Mouse (Mus musculus) adrenal gland, adult 18-20 months (tissue): Measurements from ENCODE around the gene Gramd1b. TPM values are rescaled to one million over a fixed set of nuclear protein-coding genes. Genes with fewer than 3 reads are reported as not detected.

ENCODE experiments used
- DNase-seq, 2 experiments: peaks; one replicate each; pipeline ENCODE4 v3.0.0; 2021 to 2022; ENCODE audit warnings: low spot score in 2 of 2
- long read RNA-seq, 2 experiments: library from polyadenylated mRNA; stranded (forward); transcript quantifications; one replicate each; pipeline ENCODE4 v2.0.0; 2021
- total RNA-seq, 2 experiments: library from RNA; stranded (reverse); gene quantifications; 1 replicate in 1 of 2; 2 replicates in 1 of 2; pipeline ENCODE4 v1.2.3; 2021

Gene Gramd1b
- total RNA-seq, result 1,000 to 10,000 TPM in 1 of 2 experiments, 100 to 1,000 TPM in 1; 440 to 1,090 TPM
- long read RNA-seq, experiment 1, full-length matches to known transcripts, result 100 of 179 reads
- long read RNA-seq, experiment 1, partial matches to known transcripts, result 11 of 179 reads
- long read RNA-seq, experiment 1, other reads (novel, unspliced or antisense), result 68 of 179 reads
- long read RNA-seq, experiment 2, full-length matches to known transcripts, result 95 of 211 reads
- long read RNA-seq, experiment 2, partial matches to known transcripts, result 60 of 211 reads
- long read RNA-seq, experiment 2, other reads (novel, unspliced or antisense), result 56 of 211 reads

GRCm38 (mm10) chr9:40531027-40531621 is at the start of gene Gramd1b:
TSS of gene Gramd1b (minus strand) at chr9:40531383.
- peak; percentile 37 to 46 for DNase-seq

GRCm38 (mm10) chr9:40578726-40579625 is 47.8 kb upstream of the Gramd1b start:
- DNase-seq, result no peak

- DNase-seq, result no peak
These were observed 45.9 kb upstream of the Gramd1b start for GRCm38 (mm10) chr9:40577132-40577531.

GRCm38 (mm10) chr9:40575053-40575985 is 44.1 kb upstream of the Gramd1b start:
- DNase-seq, result no peak

GRCm38 (mm10) chr9:40571280-40571679 is 40.1 kb upstream of the Gramd1b start:
- no peak for DNase-seq

GRCm38 (mm10) chr9:40568070-40568469 is 36.9 kb upstream of the Gramd1b start:
- no peak for DNase-seq

- DNase-seq, result no peak
These were observed 32.6 kb upstream of the Gramd1b start for GRCm38 (mm10) chr9:40563750-40564149.

GRCm38 (mm10) chr9:40559646-40560045 is 28.5 kb upstream of the Gramd1b start:
- no peak for DNase-seq

- no peak for DNase-seq
These were observed 26.6 kb upstream of the Gramd1b start for GRCm38 (mm10) chr9:40557796-40558195.

- DNase-seq, result no peak
These were observed 25.2 kb upstream of the Gramd1b start for GRCm38 (mm10) chr9:40556396-40556795.

GRCm38 (mm10) chr9:40555243-40555642 is 24.1 kb upstream of the Gramd1b start:
- DNase-seq, result no peak

- DNase-seq, result no peak
These were observed 16.7 kb upstream of the Gramd1b start for GRCm38 (mm10) chr9:40547876-40548275.

- no peak for DNase-seq
These were observed 14.0 kb upstream of the Gramd1b start for GRCm38 (mm10) chr9:40545193-40545592.

GRCm38 (mm10) chr9:40539588-40540140 is 8.5 kb upstream of the Gramd1b start:
- no peak for DNase-seq

GRCm38 (mm10) chr9:40537708-40538105 is 6.5 kb upstream of the Gramd1b start:
- no peak for DNase-seq

- no peak for DNase-seq
These were observed 6.0 kb upstream of the Gramd1b start for GRCm38 (mm10) chr9:40537044-40537707.

GRCm38 (mm10) chr9:40530536-40530935 is 647 bp downstream of the Gramd1b start:
- DNase-seq, result no peak

- DNase-seq, result no peak
These were observed 2.5 kb downstream of the Gramd1b start for GRCm38 (mm10) chr9:40528733-40529132.

GRCm38 (mm10) chr9:40526928-40527327 is 4.3 kb downstream of the Gramd1b start:
- DNase-seq, result no peak

GRCm38 (mm10) chr9:40522156-40522555 is 9.0 kb downstream of the Gramd1b start:
- no peak for DNase-seq
